Mouse (Mus musculus) cerebral cortex, adult 2 months (tissue): ENCODE measurements around the gene Tmem108.

ENCODE experiments used
- WGBS: fragments of 180-500 bp; shearing (Covaris S2); methylation state at CpG from one replicate; pipeline ENCODE4 v1.1.7; 2018; 5-methylcytosine and 5-hydroxymethylcytosine counted together

The Tmem108 gene

GRCm38 (mm10) chr9:103721081-103721480, 40.6 kb downstream of the Tmem108 start:
- 76% methylated on average over 8 of the region's 8 CpGs for WGBS

- WGBS, result 94% methylated on average over 11 of the region's 11 CpGs
These were observed 41.6 kb downstream of the Tmem108 start for GRCm38 (mm10) chr9:103720021-103720420.

- 94% methylated on average over 13 of the region's 13 CpGs for WGBS
These were observed 45.6 kb downstream of the Tmem108 start for GRCm38 (mm10) chr9:103716002-103716401.

GRCm38 (mm10) chr9:103715352-103715751, 46.3 kb downstream of the Tmem108 start:
- WGBS, result 97% methylated on average over 4 of the region's 4 CpGs

- 84% methylated on average over 4 of the region's 4 CpGs for WGBS
These were observed 48.4 kb downstream of the Tmem108 start for GRCm38 (mm10) chr9:103713230-103713629.

- 81% methylated on average over 7 of the region's 7 CpGs for WGBS
These were observed 48.9 kb downstream of the Tmem108 start for GRCm38 (mm10) chr9:103712711-103713110.

GRCm38 (mm10) chr9:103709694-103710093, 51.9 kb downstream of the Tmem108 start:
- 34% methylated on average over 3 of the region's 3 CpGs for WGBS

- WGBS, result 77% methylated on average over 16 of the region's 16 CpGs
These were observed 53.0 kb downstream of the Tmem108 start for GRCm38 (mm10) chr9:103708514-103709173.

GRCm38 (mm10) chr9:103707000-103707790, 54.4 kb downstream of the Tmem108 start:
- 90% methylated on average over 8 of the region's 8 CpGs for WGBS

GRCm38 (mm10) chr9:103705717-103706116, 55.9 kb downstream of the Tmem108 start:
- WGBS, result 93% methylated on average over 4 of the region's 4 CpGs

GRCm38 (mm10) chr9:103703014-103703413, 58.6 kb downstream of the Tmem108 start:
- WGBS, result 65% methylated on average over 16 of the region's 16 CpGs

GRCm38 (mm10) chr9:103702452-103702851, 59.2 kb downstream of the Tmem108 start:
- 90% methylated on average over 5 of the region's 5 CpGs for WGBS

- 86% methylated on average over 4 of the region's 4 CpGs for WGBS
These were observed 60.2 kb downstream of the Tmem108 start for GRCm38 (mm10) chr9:103701448-103701847.

- 47% methylated on average over 1 of the region's 1 CpGs for WGBS
These were observed 61.4 kb downstream of the Tmem108 start for GRCm38 (mm10) chr9:103700240-103700639.

- WGBS, result 33% methylated on average over 6 of the region's 6 CpGs
These were observed 64.7 kb downstream of the Tmem108 start for GRCm38 (mm10) chr9:103696967-103697366.

GRCm38 (mm10) chr9:103692699-103693098, 68.9 kb downstream of the Tmem108 start:
- 27% methylated on average over 4 of the region's 4 CpGs for WGBS

GRCm38 (mm10) chr9:103691847-103692246, 69.8 kb downstream of the Tmem108 start:
- WGBS, result 49% methylated on average over 9 of the region's 9 CpGs

GRCm38 (mm10) chr9:103690446-103690845, 71.2 kb downstream of the Tmem108 start:
- 68% methylated on average over 3 of the region's 3 CpGs for WGBS

GRCm38 (mm10) chr9:103689697-103690096, 71.9 kb downstream of the Tmem108 start:
- 79% methylated on average over 7 of the region's 7 CpGs for WGBS

- 92% methylated on average over 10 of the region's 10 CpGs for WGBS
These were observed 72.6 kb downstream of the Tmem108 start for GRCm38 (mm10) chr9:103689006-103689405.

GRCm38 (mm10) chr9:103687130-103687529, 74.5 kb downstream of the Tmem108 start:
- WGBS, result 47% methylated on average over 6 of the region's 6 CpGs

GRCm38 (mm10) chr9:103681741-103682330, 79.8 kb downstream of the Tmem108 start:
- WGBS, result 81% methylated on average over 4 of the region's 4 CpGs

- 70% methylated on average over 2 of the region's 2 CpGs for WGBS
These were observed 82.4 kb downstream of the Tmem108 start for GRCm38 (mm10) chr9:103679234-103679633.
